Mouse (Mus musculus) forebrain, embryonic 12.5 days (tissue): ENCODE results near the gene Hist1h2ba. TPM values are rescaled to one million over a fixed set of nuclear protein-coding genes. Genes with fewer than 3 reads are reported as not detected.

ENCODE experiments used
- ATAC-seq: fragments of 200-750 bp; cut with Nextera tagmentation; 2 replicates; pipeline ENCODE4 v1.8.0; 2017; ENCODE audit warnings: moderate TSS enrichment; ENCODE audit not compliant: low FRiP score
- H3K27ac ChIP-seq: fragments of 300-500 bp; sonication (generic); 2 replicates; pipeline ENCODE4 v1.5.1; 2016; ENCODE audit warnings: mild to moderate bottlenecking
- H3K27me3 ChIP-seq: fragments of 300-500 bp; sonication (generic); 2 replicates; pipeline ENCODE4 v1.6.1; 2016; ENCODE audit warnings: mild to moderate bottlenecking
- H3K36me3 ChIP-seq: fragments of 300-500 bp; sonication (generic); replicated peaks from 2 replicates; pipeline ENCODE4 v1.6.1; 2016; ENCODE audit warnings: mild to moderate bottlenecking
- H3K4me1 ChIP-seq: fragments of 300-500 bp; sonication (generic); 2 replicates; pipeline ENCODE4 v1.6.1; 2016
- H3K4me2 ChIP-seq: fragments of 300-500 bp; sonication (generic); 2 replicates; pipeline ENCODE4 v1.6.1; 2016; ENCODE audit warnings: mild to moderate bottlenecking, moderate library complexity
- H3K4me3 ChIP-seq: fragments of 300-500 bp; sonication (generic); replicated peaks from 2 replicates; pipeline ENCODE4 v1.5.1; 2016; ENCODE audit warnings: mild to moderate bottlenecking
- H3K9ac ChIP-seq: fragments of 300-500 bp; sonication (generic); 2 replicates; pipeline ENCODE4 v1.6.1; 2016; ENCODE audit warnings: mild to moderate bottlenecking
- H3K9me3 ChIP-seq: fragments of 300-500 bp; sonication (generic); 2 replicates; pipeline ENCODE4 v1.6.1; 2016
- WGBS: fragments of 180-500 bp; shearing (Covaris S2); methylation state at CpG from one replicate; pipeline ENCODE4 v1.1.7; 2016; 5-methylcytosine and 5-hydroxymethylcytosine counted together
- polyA plus RNA-seq: library from polyadenylated mRNA; unstranded; fragments of >200 nt; fragmentation: Nextera tagmentation; extraction: Ambion mirVana; gene quantifications from 2 replicates; pipeline ENCODE4 v1.2.1, GENCODE M21; 2016

Hist1h2ba gene
- not detected in 2 replicates for polyA plus RNA-seq

GRCm38 (mm10) chr13:23933421-23934210 is at the start of gene Hist1h2ba:
Gene Hist1h2ba, minus strand, starts transcription at chr13:23934156.
- H3K9ac ChIP-seq: no peak within 1 kb of the TSS
- H3K36me3 ChIP-seq: no peaks in the 10 kb centered on the region
- no peaks in the 10 kb centered on the region for H3K27me3 ChIP-seq
- no peak within 1 kb of the TSS for H3K27ac ChIP-seq
- H3K4me3 ChIP-seq: no peak within 1 kb of the TSS
- H3K9me3 ChIP-seq: no peaks in the 10 kb centered on the region
- H3K4me1 ChIP-seq: no peaks in the 10 kb centered on the region
- no peak within 1 kb of the TSS for H3K4me2 ChIP-seq
- 94% methylated on average over 39 of the region's 39 CpGs for WGBS
- no peak for ATAC-seq

GRCm38 (mm10) chr13:23972271-23972670 is 38.3 kb upstream of the Hist1h2ba start:
- H3K27ac ChIP-seq: no peak overlapping the region
- H3K4me3 ChIP-seq: no peak overlapping the region
- ATAC-seq: no peak
- no peaks in the 10 kb centered on the region for H3K4me1 ChIP-seq
- H3K27me3 ChIP-seq: no peaks in the 10 kb centered on the region
- H3K9ac ChIP-seq: no peak overlapping the region
- 85% methylated on average over 5 of the region's 5 CpGs for WGBS
- H3K36me3 ChIP-seq: no peaks in the 10 kb centered on the region
- no peaks in the 10 kb centered on the region for H3K9me3 ChIP-seq
- no peak overlapping the region for H3K4me2 ChIP-seq

- Histone ChIP-seq H3K9me3 (no peaks in the 10 kb centered on the region), H3K4me3 (no peak overlapping the region), H3K27me3 (no peaks in the 10 kb centered on the region), H3K9ac (no peak overlapping the region), H3K4me2 (no peak overlapping the region), H3K36me3 (no peaks in the 10 kb centered on the region), H3K4me1 (no peaks in the 10 kb centered on the region), H3K27ac (no peak overlapping the region)
- 69% methylated on average over 2 of the region's 2 CpGs for WGBS
- ATAC-seq: no peak
Measured at GRCm38 (mm10) chr13:23971870-23972269, 37.9 kb upstream of the Hist1h2ba start.

GRCm38 (mm10) chr13:23964909-23965308 is 31.0 kb upstream of the Hist1h2ba start:
- no peaks in the 10 kb centered on the region for H3K27me3 ChIP-seq
- no peak overlapping the region for H3K4me3 ChIP-seq
- no peaks in the 10 kb centered on the region for H3K36me3 ChIP-seq
- ATAC-seq: no peak
- 92% methylated on average over 2 of the region's 2 CpGs for WGBS
- no peak overlapping the region for H3K4me2 ChIP-seq
- no peaks in the 10 kb centered on the region for H3K9me3 ChIP-seq
- H3K27ac ChIP-seq: no peak overlapping the region
- no peaks in the 10 kb centered on the region for H3K4me1 ChIP-seq
- no peak overlapping the region for H3K9ac ChIP-seq

GRCm38 (mm10) chr13:23959776-23960175 is 25.8 kb upstream of the Hist1h2ba start:
- 0 out of 2 replicates have a peak, but pooled peaks have one; percentile 20 for ATAC-seq
- Histone ChIP-seq H3K27me3 (no peaks in the 10 kb centered on the region), H3K4me1 (peaks cover 8% of the 10 kb centered on the region; the same call in 1 of the 2 replicates), H3K9me3 (no peaks in the 10 kb centered on the region), H3K27ac (no peak overlapping the region), H3K36me3 (no peaks in the 10 kb centered on the region), H3K4me2 (no peak overlapping the region), H3K4me3 (no peak overlapping the region), H3K9ac (no peak overlapping the region)
- 31% methylated on average over 2 of the region's 2 CpGs for WGBS

- Histone ChIP-seq H3K36me3 (no peaks in the 10 kb centered on the region), H3K27me3 (peaks cover 16% of the 10 kb centered on the region; the same call in 1 of the 2 replicates), H3K4me1 (peaks cover 13% of the 10 kb centered on the region), H3K9me3 (no peaks in the 10 kb centered on the region), H3K4me3 (no peak overlapping the region), H3K9ac (no peak overlapping the region), H3K4me2 (no peak overlapping the region), H3K27ac (no peak overlapping the region)
- ATAC-seq: no peak
- 73% methylated on average over 3 of the region's 3 CpGs for WGBS
Measured at GRCm38 (mm10) chr13:23950928-23951327, 17.0 kb upstream of the Hist1h2ba start.

- Histone ChIP-seq H3K36me3 (no peaks in the 10 kb centered on the region), H3K9me3 (no peaks in the 10 kb centered on the region), H3K27ac (peak overlapping the region; percentile 56; the same call in 1 of the 2 replicates), H3K27me3 (peaks cover 16% of the 10 kb centered on the region; the same call in 1 of the 2 replicates), H3K9ac (no peak overlapping the region), H3K4me2 (no peak overlapping the region), H3K4me3 (no peak overlapping the region), H3K4me1 (peaks cover 13% of the 10 kb centered on the region)
- WGBS: 40% methylated on average over 14 of the region's 14 CpGs
- peak; percentile 84 for ATAC-seq
Measured at GRCm38 (mm10) chr13:23949484-23950246, 15.7 kb upstream of the Hist1h2ba start.

GRCm38 (mm10) chr13:23946254-23946653 is 12.3 kb upstream of the Hist1h2ba start:
- Histone ChIP-seq H3K4me2 (no peak overlapping the region), H3K27me3 (peaks cover 16% of the 10 kb centered on the region; the same call in 1 of the 2 replicates), H3K9me3 (no peaks in the 10 kb centered on the region), H3K27ac (no peak overlapping the region), H3K4me1 (peaks cover 13% of the 10 kb centered on the region), H3K4me3 (no peak overlapping the region), H3K36me3 (no peaks in the 10 kb centered on the region), H3K9ac (no peak overlapping the region)
- 17% methylated on average over 2 of the region's 2 CpGs for WGBS
- no peak for ATAC-seq

- no peaks in the 10 kb centered on the region for H3K36me3 ChIP-seq
- H3K4me3 ChIP-seq: no peak overlapping the region
- peaks cover 9% of the 10 kb centered on the region; the same call in 1 of the 2 replicates for H3K27me3 ChIP-seq
- no peak overlapping the region for H3K4me2 ChIP-seq
- 46% methylated on average over 2 of the region's 2 CpGs for WGBS
- H3K9me3 ChIP-seq: no peaks in the 10 kb centered on the region
- H3K9ac ChIP-seq: no peak overlapping the region
- peaks cover 7% of the 10 kb centered on the region; the same call in 1 of the 2 replicates for H3K4me1 ChIP-seq
- ATAC-seq: no peak
- H3K27ac ChIP-seq: no peak overlapping the region
Measured at GRCm38 (mm10) chr13:23942861-23943260, 8.9 kb upstream of the Hist1h2ba start.

GRCm38 (mm10) chr13:23940291-23940690 is 6.3 kb upstream of the Hist1h2ba start:
- H3K36me3 ChIP-seq: no peaks in the 10 kb centered on the region
- H3K4me2 ChIP-seq: no peak overlapping the region
- H3K9me3 ChIP-seq: no peaks in the 10 kb centered on the region
- no peak for ATAC-seq
- no peak overlapping the region for H3K9ac ChIP-seq
- H3K27me3 ChIP-seq: no peaks in the 10 kb centered on the region
- H3K27ac ChIP-seq: no peak overlapping the region
- H3K4me3 ChIP-seq: no peak overlapping the region
- 43% methylated on average over 6 of the region's 6 CpGs for WGBS
- no peaks in the 10 kb centered on the region for H3K4me1 ChIP-seq

- H3K36me3 ChIP-seq: no peaks in the 10 kb centered on the region
- H3K4me1 ChIP-seq: no peaks in the 10 kb centered on the region
- no peaks in the 10 kb centered on the region for H3K9me3 ChIP-seq
- no peaks in the 10 kb centered on the region for H3K27me3 ChIP-seq
- no peak overlapping the region for H3K4me2 ChIP-seq
- no peak overlapping the region for H3K9ac ChIP-seq
- 84% methylated on average over 1 of the region's 1 CpGs for WGBS
- H3K4me3 ChIP-seq: no peak overlapping the region
- no peak for ATAC-seq
- H3K27ac ChIP-seq: no peak overlapping the region
Measured at GRCm38 (mm10) chr13:23938699-23939098, 4.7 kb upstream of the Hist1h2ba start.

- 96% methylated on average over 10 of the region's 10 CpGs for WGBS
- no peak within 1 kb of the TSS for H3K4me2 ChIP-seq
- H3K4me3 ChIP-seq: no peak within 1 kb of the TSS
- H3K27ac ChIP-seq: no peak within 1 kb of the TSS
- H3K9me3 ChIP-seq: no peaks in the 10 kb centered on the region
- H3K9ac ChIP-seq: no peak within 1 kb of the TSS
- H3K36me3 ChIP-seq: no peaks in the 10 kb centered on the region
- ATAC-seq: no peak
- H3K27me3 ChIP-seq: no peaks in the 10 kb centered on the region
- H3K4me1 ChIP-seq: no peaks in the 10 kb centered on the region
Measured at GRCm38 (mm10) chr13:23934211-23934520, 210 bp upstream of the Hist1h2ba start, which contains the start of gene Hist1h2aa. Gene Hist1h2aa, plus strand, starts transcription at chr13:23934462.
